Mouse (Mus musculus): ENCODE results near the gene Cenpt. TPM values are rescaled to one million over a fixed set of nuclear protein-coding genes. Genes with fewer than 3 reads are reported as not detected.
"Not testable (repeated sequence)": the region's sequence is repeated elsewhere in the genome, so short reads cannot be mapped to it uniquely, and the experiment has no call there.

Cenpt gene
- polyA plus RNA-seq, 1 experiment, result 23.5 TPM

DNA sequence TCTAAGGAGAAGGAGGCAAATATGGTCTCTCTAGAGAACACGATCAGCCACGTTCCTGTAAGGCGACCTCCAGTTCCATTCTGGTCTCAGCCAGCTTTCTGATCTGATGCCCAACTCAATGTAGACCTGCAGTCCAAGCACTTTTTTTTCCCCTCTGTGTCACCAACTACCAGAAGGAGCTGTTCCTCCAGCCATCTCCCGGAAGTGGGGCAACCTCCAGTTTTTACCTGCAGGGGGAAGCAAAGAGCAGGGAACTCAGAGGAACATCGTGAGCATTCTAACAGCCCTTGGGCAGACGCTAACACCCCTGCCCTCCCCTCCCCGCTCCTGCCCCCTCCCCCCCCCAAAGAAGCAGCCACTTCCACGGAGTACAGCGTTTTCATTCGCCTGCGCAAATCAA is 17.8 kb downstream of the Cenpt start:
- peaks cover 31% of the 10 kb centered on the region for H3K4me1 ChIP-seq
- no peaks in the 10 kb centered on the region for H3K36me3 ChIP-seq (replicated peaks; ENCODE audit: low read length)
- H3K4me3 ChIP-seq (replicated peaks), result peak overlapping the region; percentile 79
- TF ChIP-seq FLI1 (IDR thresholded peaks at IDR 0.05; ENCODE audit: low read length) (no peak), GATA1 (IDR thresholded peaks at IDR 0.05; ENCODE audit: borderline replicate concordance, low read length) (no peak)
- no peaks in the 10 kb centered on the region for H3K9me3 ChIP-seq
- peaks cover 2% of the 10 kb centered on the region for H3K27me3 ChIP-seq (replicated peaks)

DNA sequence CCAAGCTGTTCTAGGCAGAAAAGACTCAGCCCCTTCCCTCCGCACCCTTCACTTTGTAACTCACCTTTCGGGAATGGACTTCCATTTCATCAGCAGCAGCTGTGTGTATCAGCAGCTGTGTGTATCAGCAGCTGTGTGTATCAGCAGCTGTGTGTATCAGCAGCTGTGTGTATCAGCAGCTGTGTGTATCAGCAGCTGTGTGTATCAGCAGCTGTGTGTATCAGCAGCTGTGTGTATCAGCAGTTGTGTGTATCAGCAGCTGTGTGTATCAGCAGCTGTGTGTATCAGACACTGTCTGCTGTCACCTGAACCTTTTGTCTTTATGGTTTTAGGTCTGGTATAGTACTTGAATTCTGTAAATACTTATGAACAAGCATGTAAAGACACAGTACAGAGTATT is 19.3 kb downstream of the Cenpt start:
- peaks cover 25% of the 10 kb centered on the region for H3K4me1 ChIP-seq
- H3K4me3 ChIP-seq (replicated peaks); H3K9me3 ChIP-seq: not testable (repeated sequence)

DNA sequence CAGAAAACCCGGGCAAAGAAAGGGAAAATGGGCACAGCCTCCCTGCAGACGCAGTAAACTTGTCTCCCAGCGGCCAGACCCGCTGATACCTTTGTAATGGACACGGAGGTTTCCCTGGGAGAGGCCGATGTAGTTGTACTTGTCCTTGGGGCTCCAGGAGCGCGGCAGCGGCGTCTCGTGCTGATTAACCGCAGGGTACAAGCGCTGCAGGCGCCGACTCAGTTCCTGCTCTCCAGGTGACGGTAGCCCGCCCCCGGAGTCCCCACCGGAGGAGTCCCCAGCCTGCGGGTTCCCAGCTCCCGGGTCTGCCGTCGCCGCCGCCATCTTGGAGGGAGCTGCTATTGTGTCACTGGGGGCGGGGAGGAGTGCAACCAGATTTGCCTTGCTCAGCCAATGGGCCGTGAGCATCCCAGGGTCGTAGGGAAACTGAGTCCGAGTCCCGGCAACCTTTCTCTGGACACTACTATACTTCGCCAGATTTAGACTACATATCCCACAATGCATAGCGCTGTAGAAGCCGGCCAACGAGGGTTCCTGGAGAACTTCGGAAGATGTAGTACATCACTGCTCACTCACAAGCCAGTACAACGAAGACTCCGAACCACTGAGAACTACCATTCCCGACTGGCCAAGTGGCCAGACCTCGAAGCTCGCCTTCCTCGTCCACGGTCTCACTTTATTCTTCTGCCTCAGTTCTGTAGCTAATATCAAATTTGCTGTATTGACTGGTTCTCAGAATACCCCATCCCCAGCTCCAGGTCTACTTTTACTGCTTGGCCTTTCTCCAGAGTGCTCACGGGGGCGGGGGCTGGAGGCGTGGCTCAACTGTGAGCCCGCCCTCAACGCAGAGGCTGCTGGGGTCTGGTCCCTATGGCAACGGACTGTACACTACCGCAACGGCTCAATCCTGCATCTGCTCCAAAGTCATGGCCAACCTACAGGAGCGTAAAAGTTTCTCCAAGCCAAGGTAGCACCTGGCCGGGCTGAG is 25.9 kb downstream of the Cenpt start, which contains the start of the genes Ranbp10 and Tsnaxip1:
Gene Ranbp10 (minus strand): TSS at position 490 of the 988 bp plus-strand sequence.
Gene Tsnaxip1 (plus strand): TSS at position 871 of the 988 bp plus-strand sequence.
- H3K4me1 ChIP-seq, result peaks cover 48% of the 10 kb centered on the region
- peaks cover 32% of the 10 kb centered on the region for H3K36me3 ChIP-seq (replicated peaks; ENCODE audit: low read length)
- H3K27me3 ChIP-seq (replicated peaks), result no peaks in the 10 kb centered on the region

More for the DNA sequence above, 19.3 kb downstream of the Cenpt start:
- not testable (repeated sequence) for H3K36me3 ChIP-seq (replicated peaks; ENCODE audit: low read length); H3K27me3 ChIP-seq (replicated peaks)

DNA sequence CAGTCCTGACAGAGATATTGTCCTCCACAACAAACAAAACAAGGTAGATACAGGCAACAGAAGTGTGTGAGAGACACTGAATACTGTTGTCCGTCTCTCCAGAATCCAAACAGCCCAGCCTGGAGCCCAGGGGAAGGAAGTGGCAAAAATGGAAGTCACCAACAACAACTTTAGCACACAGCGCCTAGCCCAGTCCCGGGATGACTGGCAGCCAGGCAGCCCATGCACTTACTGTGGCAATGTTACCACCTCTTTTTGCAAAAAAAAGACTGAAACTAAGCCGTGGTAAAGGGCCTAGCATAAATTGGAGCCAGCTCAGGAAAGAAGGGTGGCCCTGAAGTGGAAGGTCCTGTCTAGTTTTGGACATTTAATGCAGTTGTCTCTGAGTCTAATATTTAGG is 26.7 kb downstream of the Cenpt start:
- Histone ChIP-seq H3K27me3 (replicated peaks) (no peaks in the 10 kb centered on the region), H3K4me1 (peaks cover 56% of the 10 kb centered on the region), H3K36me3 (replicated peaks; ENCODE audit: low read length) (peaks cover 40% of the 10 kb centered on the region), H3K4me3 (replicated peaks) (peak overlapping the region; percentile 96), H3K9me3 (no peaks in the 10 kb centered on the region)
- no peak for TF ChIP-seq FLI1 (IDR thresholded peaks at IDR 0.05; ENCODE audit: low read length)
- no peak for TF ChIP-seq GATA1 (IDR thresholded peaks at IDR 0.05; ENCODE audit: borderline replicate concordance, low read length)

More for the DNA sequence above, 25.9 kb downstream of the Cenpt start, which contains the start of the genes Ranbp10 and Tsnaxip1:
- no peak for TF ChIP-seq GATA1 (IDR thresholded peaks at IDR 0.05; ENCODE audit: borderline replicate concordance, low read length)
- no peak for TF ChIP-seq FLI1 (IDR thresholded peaks at IDR 0.05; ENCODE audit: low read length)
- Histone ChIP-seq H3K4me3 (replicated peaks) (peak within 1 kb of the TSS; percentile 96), H3K9me3 (no peaks in the 10 kb centered on the region)

DNA sequence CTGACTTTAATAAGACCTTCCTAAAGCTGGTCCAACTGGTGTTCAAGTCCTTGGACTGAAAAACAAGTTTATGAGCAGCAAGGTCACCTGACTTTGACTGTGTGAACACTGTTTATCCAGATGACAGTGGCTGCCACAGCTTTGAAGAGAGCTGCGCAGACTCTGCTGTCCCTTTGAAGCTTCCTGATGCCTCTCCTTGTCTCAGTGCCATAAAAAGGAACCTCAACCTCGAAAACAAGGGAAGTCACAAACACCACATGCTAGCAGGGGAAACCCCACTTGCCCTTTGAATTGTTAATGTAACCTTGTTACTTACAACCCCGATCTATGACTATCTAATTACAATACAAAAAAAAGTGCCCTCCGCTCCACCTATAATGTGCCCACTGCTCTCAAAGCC is 27.6 kb downstream of the Cenpt start:
- no peak for TF ChIP-seq FLI1 (IDR thresholded peaks at IDR 0.05; ENCODE audit: low read length)
- TF ChIP-seq GATA1 (IDR thresholded peaks at IDR 0.05; ENCODE audit: borderline replicate concordance, low read length), result no peak
- no peaks in the 10 kb centered on the region for H3K9me3 ChIP-seq
- no peaks in the 10 kb centered on the region for H3K27me3 ChIP-seq (replicated peaks)
- peak overlapping the region; percentile 96 for H3K4me3 ChIP-seq (replicated peaks)
- peaks cover 48% of the 10 kb centered on the region for H3K36me3 ChIP-seq (replicated peaks; ENCODE audit: low read length)
- peaks cover 65% of the 10 kb centered on the region for H3K4me1 ChIP-seq

DNA sequence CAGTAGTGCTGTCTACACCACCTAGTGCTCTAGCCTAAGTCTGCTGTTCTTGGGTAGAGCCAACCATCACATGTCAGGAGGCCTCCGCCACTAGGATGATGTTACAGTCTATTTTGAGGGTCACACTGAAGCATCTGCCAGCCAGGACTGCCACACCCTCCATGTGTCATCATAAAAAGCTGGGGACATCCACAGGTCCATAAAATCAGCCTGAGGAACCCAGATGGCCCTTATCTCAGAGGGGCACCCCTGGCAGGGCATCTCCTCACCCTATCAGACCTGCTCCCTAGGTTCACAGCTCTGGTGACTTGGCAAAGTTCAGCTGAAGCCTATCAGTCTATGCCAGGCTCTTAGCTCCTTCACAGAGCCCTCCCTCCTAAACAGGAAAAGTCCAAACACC is 32.2 kb downstream of the Cenpt start:
- no peaks in the 10 kb centered on the region for H3K9me3 ChIP-seq
- H3K27me3 ChIP-seq (replicated peaks), result no peaks in the 10 kb centered on the region
- peak overlapping the region; percentile 83 for H3K4me3 ChIP-seq (replicated peaks)
- peaks cover 90% of the 10 kb centered on the region for H3K4me1 ChIP-seq
- peaks cover 85% of the 10 kb centered on the region for H3K36me3 ChIP-seq (replicated peaks; ENCODE audit: low read length)
- TF ChIP-seq FLI1 (IDR thresholded peaks at IDR 0.05; ENCODE audit: low read length) (no peak), GATA1 (IDR thresholded peaks at IDR 0.05; ENCODE audit: borderline replicate concordance, low read length) (no peak; the same call in 2 of the 3 replicates)

GRCm38 (mm10) chr8:105819659-105820058 is 33.4 kb downstream of the Cenpt start:
- no peak for TF ChIP-seq GATA1 (IDR thresholded peaks at IDR 0.05; ENCODE audit: borderline replicate concordance, low read length)
- no peak for TF ChIP-seq FLI1 (IDR thresholded peaks at IDR 0.05; ENCODE audit: low read length)
- Histone ChIP-seq H3K36me3 (replicated peaks; ENCODE audit: low read length) (peaks cover 83% of the 10 kb centered on the region), H3K9me3 (no peaks in the 10 kb centered on the region), H3K4me1 (peaks cover 87% of the 10 kb centered on the region), H3K27me3 (replicated peaks) (no peaks in the 10 kb centered on the region), H3K4me3 (replicated peaks) (peak overlapping the region; percentile 40)

- Histone ChIP-seq H3K36me3 (replicated peaks; ENCODE audit: low read length) (peaks cover 80% of the 10 kb centered on the region), H3K4me3 (replicated peaks) (no peak overlapping the region), H3K4me1 (peaks cover 87% of the 10 kb centered on the region), H3K9me3 (no peaks in the 10 kb centered on the region), H3K27me3 (replicated peaks) (no peaks in the 10 kb centered on the region)
- TF ChIP-seq FLI1 (IDR thresholded peaks at IDR 0.05; ENCODE audit: low read length), result no peak
- TF ChIP-seq GATA1 (IDR thresholded peaks at IDR 0.05; ENCODE audit: borderline replicate concordance, low read length), result no peak
These were observed 39.8 kb downstream of the Cenpt start for GRCm38 (mm10) chr8:105813241-105813640.

DNA sequence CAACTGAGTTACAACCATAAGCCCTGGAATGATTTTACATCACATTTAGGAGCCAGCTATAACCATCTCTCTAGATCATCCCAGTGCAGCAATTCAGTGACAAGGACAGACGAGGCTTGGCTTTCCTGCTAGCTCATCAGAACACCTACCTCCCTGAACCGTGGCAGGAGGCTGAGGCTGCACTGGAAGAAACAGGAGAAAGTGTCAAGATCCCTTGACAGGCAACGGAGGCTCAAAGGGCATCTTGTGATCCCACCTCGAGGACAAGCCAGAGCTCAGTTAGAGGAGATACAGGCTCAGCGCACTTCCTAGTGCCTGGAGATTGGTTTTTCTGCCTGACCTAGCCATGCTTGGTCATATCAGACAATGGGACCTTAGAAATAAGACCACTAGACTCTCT is 40.6 kb downstream of the Cenpt start:
- Histone ChIP-seq H3K27me3 (replicated peaks) (no peaks in the 10 kb centered on the region), H3K36me3 (replicated peaks; ENCODE audit: low read length) (peaks cover 80% of the 10 kb centered on the region), H3K4me3 (replicated peaks) (no peak overlapping the region), H3K9me3 (no peaks in the 10 kb centered on the region), H3K4me1 (peaks cover 87% of the 10 kb centered on the region)
- TF ChIP-seq GATA1 (IDR thresholded peaks at IDR 0.05; ENCODE audit: borderline replicate concordance, low read length) (no peak), FLI1 (IDR thresholded peaks at IDR 0.05; ENCODE audit: low read length) (no peak)

DNA sequence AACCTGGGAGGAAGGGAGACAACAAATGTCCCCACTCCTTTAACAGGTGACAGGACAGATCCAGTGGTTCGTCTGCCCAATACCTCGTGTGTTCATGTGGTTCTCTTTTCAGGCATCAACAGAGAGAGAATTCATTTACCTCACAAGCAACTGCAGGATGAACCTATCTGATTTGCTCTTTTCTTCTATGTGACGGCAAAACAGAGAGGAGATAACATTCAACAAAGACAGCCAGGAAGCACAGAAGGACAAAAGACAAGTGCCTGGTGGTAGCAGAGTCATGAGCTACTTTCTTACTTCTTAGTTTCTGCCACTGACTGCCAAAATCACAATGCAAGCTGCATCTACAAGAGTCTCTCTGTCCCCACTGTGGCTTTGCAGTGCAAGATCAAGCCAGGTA is 41.5 kb downstream of the Cenpt start:
- Histone ChIP-seq H3K27me3 (replicated peaks) (no peaks in the 10 kb centered on the region), H3K36me3 (replicated peaks; ENCODE audit: low read length) (peaks cover 81% of the 10 kb centered on the region), H3K4me3 (replicated peaks) (peak overlapping the region; percentile 31), H3K9me3 (no peaks in the 10 kb centered on the region), H3K4me1 (peaks cover 88% of the 10 kb centered on the region)
- TF ChIP-seq GATA1 (IDR thresholded peaks at IDR 0.05; ENCODE audit: borderline replicate concordance, low read length), result no peak
- TF ChIP-seq FLI1 (IDR thresholded peaks at IDR 0.05; ENCODE audit: low read length), result no peak

Measured in megakaryocyte, embryonic 14.5 days (primary cell).